Mouse (Mus musculus): ENCODE measurements around the gene Piwil4. TPM values are rescaled to one million over a fixed set of nuclear protein-coding genes. Genes with fewer than 3 reads are reported as not detected.
"Not testable (repeated sequence)": the region's sequence is repeated elsewhere in the genome, so short reads cannot be mapped to it uniquely, and the experiment has no call there.

The Piwil4 gene
- total RNA-seq, 2 experiments from 2014 or later: not detected

DNA sequence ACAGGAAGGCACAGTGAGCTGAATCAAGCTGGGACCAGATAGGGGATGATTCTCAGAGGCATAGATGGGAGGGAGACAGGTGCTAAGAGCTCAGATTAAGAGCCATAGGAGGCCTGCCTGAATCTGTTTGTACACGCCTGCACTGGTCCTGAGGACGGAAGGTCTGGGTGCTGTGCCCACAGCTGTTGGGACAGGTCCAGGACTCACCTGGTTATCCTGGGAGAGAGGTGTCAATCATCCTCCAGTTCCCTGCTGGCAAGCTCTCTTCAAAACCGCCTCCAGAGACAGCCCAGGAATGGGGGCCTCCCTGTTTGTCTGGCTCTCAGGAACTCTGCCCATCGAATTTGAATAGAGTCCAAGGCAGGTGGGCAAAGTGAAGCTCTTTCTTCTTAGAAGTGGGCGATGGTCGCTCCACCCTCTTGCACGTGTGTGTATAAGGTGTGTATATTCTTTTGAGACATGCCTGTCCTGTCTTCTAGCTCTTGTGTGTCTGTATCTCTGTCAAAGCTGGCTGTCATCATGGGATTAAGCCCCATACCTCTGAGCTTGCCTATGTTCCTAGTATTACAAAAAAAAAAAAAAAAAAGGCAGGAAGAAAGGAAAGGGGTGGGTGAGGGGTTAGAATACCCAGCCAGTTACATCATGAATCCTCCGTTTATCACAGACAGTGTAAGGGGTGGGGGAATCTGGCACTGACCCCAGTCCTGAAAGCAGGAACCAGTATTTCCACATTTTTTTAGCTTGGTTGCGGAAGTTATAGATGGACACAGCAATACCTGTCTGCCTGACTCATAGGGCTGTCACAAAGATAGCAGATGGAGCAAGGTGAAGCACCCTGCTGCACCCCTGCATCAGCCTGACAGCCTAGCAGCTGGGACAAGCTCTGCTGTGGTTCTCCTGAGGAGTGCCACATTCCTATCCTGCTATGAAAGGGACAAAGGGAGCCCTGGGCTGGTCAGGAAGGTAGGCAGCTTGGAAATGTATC lies 64.5 kb downstream of the Piwil4 start:
- ATAC-seq (replicated peaks; ENCODE audit: low FRiP score, poor library complexity, severe bottlenecking): no peak

DNA sequence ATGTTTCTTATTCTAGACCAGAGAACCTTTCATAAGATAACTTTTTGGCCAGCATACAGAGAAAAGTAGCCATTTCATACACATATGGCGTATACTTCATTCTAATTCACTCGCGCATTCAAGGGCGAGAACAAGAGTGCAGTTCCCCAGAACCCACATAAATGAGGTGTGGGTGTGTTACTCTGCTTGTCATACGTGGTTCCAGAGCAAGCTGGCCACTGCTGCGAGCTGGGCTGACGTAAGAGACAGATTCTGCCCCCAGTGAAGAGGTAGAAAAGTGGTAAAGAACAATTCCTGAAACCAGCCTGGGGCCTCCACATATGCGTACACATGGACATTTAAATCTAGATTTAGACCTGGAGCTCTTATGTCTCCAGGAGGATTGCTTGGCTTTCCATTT lies 66.0 kb downstream of the Piwil4 start:
- no peak for ATAC-seq (replicated peaks; ENCODE audit: low FRiP score, poor library complexity, severe bottlenecking)

DNA sequence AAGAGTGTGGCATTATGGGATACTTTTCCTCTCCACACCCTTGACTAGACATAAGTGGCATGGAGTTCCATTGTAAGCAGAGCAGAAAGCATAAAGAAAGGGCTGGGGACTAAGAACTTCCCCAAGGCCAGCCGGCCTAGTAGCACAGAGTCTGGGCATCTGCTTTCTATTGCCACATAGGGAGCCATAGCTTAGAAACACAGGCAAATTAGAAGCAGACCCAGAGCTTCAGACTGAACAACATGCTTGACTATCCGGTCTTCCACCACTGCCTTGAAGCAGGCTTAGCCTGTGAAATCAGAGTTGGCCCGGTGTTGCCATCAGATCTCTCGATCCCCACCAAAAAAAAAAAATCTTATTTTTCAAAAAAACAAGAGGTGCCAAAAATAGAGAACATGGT lies 67.4 kb downstream of the Piwil4 start:
- no peak for ATAC-seq (replicated peaks; ENCODE audit: low FRiP score, poor library complexity, severe bottlenecking)

DNA sequence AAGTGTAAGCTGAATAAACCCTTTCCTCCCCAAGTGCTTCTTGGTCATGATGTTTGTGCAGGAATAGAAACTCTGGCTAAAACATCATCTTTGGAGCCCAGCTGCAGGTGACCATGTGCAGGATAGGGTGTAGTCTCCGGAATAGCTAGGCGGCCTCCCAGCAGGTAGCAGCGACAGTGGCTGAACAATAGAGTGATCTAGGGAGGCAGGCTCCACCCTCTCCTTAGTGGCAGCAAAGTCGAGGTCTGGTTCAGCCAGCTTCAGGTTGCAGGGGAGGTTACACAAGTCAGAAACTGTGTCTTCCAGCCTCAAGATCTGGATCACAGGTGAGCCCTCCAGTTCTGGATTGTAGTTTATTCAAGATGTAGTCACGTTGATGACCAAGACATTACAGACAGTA lies 68.6 kb downstream of the Piwil4 start:
- not testable (repeated sequence) for ATAC-seq (replicated peaks; ENCODE audit: low FRiP score, poor library complexity, severe bottlenecking)

DNA sequence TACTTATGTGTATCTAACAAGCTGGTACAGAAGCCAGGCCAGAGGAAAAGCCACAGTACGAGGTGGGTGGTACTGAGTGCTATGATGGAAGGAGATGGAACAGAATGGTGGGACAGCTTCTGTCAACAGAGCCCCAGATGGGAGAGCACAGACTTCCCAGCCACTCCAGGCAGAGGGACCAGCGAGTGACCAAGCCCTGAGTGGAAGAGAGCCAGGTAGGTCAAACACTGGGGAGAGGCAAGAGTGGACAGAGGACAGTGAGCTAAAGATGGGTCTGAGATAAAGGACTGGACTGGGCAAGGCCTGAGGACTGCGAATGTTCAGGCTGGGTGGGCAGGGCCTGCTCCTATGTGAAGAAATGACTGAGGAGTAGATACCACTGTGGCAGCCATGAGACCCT lies 72.2 kb downstream of the Piwil4 start:
- no peak for ATAC-seq (replicated peaks; ENCODE audit: low FRiP score, poor library complexity, severe bottlenecking)

DNA sequence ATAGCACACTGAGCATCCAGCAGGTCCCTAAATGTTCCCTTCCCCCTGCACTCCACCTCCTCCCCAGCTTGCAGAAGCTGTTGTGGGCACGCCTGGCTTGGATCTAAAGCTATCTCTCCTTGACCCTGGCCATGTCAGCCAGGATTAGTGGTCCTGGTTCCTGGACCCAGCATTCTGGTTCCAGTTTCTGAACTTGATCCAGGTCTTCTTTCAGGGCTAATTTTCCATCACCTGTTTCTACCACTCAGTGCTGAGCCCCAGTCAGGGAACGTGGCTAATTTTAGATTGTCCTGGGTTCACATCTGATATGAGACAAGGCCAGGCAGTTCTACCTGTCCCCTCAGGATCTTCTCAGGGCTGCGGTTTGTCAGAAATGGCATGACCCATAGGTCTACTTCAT lies 74.5 kb downstream of the Piwil4 start:
- no peak for ATAC-seq (replicated peaks; ENCODE audit: low FRiP score, poor library complexity, severe bottlenecking)

DNA sequence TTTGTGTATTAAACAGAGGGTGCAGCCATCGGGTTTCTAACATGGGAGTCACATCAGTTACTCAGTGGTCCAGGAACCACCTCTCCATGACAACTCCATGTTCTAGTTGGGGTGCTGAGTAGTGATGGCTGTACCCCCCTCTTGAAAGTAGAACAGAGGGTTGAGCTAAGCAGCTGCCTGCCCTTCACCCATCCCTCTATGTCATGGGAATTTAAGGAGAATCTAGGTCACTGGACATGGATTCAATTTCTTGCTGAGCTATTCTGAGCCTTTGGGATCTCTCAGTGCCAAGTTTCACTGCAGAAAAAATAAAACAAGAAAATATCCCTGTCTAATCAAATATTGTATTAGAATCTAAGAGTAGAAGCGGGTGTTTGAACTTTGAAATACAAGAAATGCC lies 76.9 kb downstream of the Piwil4 start:
- no peak for ATAC-seq (replicated peaks; ENCODE audit: low FRiP score, poor library complexity, severe bottlenecking)

DNA sequence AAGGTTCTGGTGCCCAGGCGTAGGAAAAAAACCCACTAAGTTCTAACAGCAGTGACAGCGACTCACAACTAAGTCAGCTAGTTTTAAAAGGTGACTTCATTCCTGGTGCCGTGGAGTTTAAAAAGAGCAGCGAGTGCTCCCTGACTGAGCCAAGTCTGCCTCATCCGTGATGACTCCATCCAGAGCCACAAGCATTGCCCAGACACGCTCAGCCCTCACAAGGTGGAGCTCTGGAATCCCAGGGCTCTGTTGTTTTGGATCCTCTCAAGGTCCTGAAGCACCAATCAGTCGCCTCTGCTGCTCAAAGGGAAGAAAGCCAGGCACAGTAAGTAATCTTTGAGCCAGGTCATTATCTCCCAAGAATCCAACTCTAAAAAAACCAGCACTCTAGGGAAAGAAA lies 77.7 kb downstream of the Piwil4 start:
- no peak for ATAC-seq (replicated peaks; ENCODE audit: low FRiP score, poor library complexity, severe bottlenecking)

DNA sequence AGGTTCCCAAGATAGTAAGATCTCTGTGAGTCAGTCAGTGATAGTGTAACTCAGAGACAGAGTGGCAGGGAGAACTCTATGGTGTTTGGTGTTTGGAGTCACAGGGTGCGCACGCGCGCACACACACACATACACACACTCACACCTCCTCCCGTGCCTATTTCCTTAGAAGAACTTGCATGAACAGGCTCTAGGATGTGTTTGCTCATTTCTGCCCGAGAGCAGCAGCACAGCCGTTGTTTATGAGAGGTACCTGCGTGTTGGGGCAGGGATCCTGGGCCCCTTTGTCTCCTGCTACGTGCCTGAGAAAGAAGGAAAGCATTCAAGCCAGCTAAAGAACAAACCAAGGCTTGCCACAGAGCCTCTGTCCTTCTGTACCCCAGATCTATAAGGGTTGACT lies 78.4 kb downstream of the Piwil4 start:
- ATAC-seq (replicated peaks; ENCODE audit: low FRiP score, poor library complexity, severe bottlenecking): no peak

DNA sequence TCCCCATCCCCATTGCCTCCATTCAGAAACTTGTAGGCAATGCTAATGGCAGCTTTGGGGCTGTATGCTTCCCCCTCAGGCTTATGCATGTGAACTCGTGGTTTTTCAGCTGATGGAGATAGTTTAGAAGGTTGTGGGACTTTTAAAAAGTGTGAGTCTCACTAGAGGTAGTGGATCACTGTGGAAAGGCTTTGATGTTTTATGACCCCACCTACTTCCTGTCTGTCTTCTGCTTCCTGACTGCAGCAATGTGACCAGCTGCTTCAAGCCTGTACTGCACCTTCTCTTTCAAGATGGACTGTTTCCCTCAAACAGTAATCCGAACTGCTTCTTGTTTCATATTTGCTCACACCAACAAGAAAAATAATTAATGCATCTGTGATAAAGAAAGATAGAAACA lies 82.6 kb downstream of the Piwil4 start:
- ATAC-seq (replicated peaks; ENCODE audit: low FRiP score, poor library complexity, severe bottlenecking): no peak

DNA sequence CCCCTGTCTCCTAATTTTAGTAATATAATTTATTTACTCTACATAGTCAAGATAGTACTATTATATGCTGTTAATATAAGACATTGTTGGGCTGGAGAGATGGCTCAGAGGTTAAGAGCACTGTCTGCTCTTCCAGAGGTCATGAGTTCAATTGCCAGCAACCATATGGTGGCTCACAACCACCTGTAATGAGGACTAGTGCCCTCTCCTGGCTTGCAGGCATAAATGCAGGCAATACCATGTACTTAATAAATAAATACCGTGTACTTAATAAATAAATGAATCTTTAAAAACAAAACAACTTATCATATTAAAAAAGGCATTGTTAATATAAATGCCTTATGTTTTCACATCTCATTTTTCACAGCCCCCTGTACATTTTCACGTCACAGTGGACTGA lies 86.5 kb downstream of the Piwil4 start:
- no peak for ATAC-seq (replicated peaks; ENCODE audit: low FRiP score, poor library complexity, severe bottlenecking)

DNA sequence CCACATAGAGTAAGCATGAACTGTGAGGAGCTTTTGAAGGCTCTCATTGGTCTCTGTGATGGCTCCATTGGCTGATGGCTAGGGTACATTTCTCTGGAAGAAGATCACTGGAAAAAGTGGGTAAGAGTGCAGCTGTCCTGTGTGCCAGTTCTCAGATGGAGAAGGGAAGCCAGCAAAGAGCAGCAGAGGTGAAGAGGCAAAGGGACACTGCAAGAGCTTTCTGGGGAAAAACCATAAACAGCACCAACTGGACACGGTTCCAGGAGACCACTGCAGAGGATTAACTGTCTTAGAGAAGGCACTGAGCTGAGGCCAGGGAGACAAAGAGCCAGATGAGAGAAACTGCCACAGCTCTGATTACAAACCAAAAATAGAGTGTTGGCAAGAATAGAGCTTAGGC lies 87.8 kb downstream of the Piwil4 start:
- ATAC-seq (replicated peaks; ENCODE audit: low FRiP score, poor library complexity, severe bottlenecking): no peak

DNA sequence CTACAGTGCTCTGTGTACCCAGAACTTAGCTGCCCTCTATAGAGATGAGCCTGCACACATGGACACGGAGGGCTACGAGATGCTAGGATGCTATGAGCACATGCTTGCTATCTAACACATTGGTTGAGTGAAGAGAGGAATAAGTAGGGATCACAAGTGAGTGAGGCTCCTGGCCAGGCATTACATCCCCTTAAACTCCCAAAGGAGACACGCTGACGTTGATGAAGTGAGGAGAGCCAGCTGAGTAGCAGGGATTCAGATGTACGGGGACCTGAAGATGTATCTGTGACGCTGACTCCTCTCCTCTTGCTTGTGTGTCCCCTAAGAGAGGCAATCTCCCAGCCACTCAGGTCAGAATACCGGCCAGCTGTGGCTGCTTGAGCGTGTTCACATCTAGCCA lies 92.7 kb downstream of the Piwil4 start:
- ATAC-seq (replicated peaks; ENCODE audit: low FRiP score, poor library complexity, severe bottlenecking): no peak

DNA sequence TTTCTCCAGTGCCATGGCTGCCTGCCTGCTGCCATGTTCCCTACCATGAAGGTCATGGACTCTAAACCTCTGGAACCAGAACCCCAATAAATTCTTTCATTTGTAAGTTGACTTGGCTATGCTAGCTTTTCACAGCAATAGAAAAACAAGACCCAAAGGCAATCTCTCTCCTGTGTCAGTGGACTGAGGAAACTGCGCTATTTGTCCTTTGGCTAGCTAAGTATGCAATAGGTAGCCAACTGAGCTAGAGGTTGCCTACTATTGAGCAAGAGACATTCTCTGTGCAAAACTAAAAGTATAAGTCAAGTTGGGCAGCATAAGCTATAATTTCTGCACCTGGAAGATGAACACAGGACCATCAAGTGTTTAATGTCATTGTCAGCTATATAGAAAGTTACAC lies 93.9 kb downstream of the Piwil4 start:
- no peak for ATAC-seq (replicated peaks; ENCODE audit: low FRiP score, poor library complexity, severe bottlenecking)

Other genes starting within 250 kb of the Piwil4 start
- gene Kdm4d, start 240.3 kb downstream of the Piwil4 start, total RNA-seq (2015; ENCODE audit: low replicate concordance): not detected in 2 replicates
- 0.13 TPM in 1 of 2 replicates, not detected in the other for gene Kdm4d, start 240.3 kb downstream of the Piwil4 start, total RNA-seq (2017; ENCODE audit: low replicate concordance)
- gene Cwc15, start 240.1 kb downstream of the Piwil4 start, total RNA-seq (2015; ENCODE audit: low replicate concordance): 77.8 and 93.1 TPM in 2 replicates
- gene Cwc15, start 240.1 kb downstream of the Piwil4 start, total RNA-seq (2017; ENCODE audit: low replicate concordance): 81.4 and 94.3 TPM in 2 replicates
- not detected in 2 replicates for gene Amotl1, start 95.7 kb downstream of the Piwil4 start, total RNA-seq (2015; ENCODE audit: low replicate concordance)
- gene Amotl1, start 95.7 kb downstream of the Piwil4 start, total RNA-seq (2017; ENCODE audit: low replicate concordance): 0.13 and 0.53 TPM in 2 replicates
- gene Fut4, start 11.7 kb upstream of the Piwil4 start, total RNA-seq (2015; ENCODE audit: low replicate concordance): 2.9 TPM in 1 of 2 replicates, not detected in the other
- 0.90 and 3.2 TPM in 2 replicates for gene Fut4, start 11.7 kb upstream of the Piwil4 start, total RNA-seq (2017; ENCODE audit: low replicate concordance)
- gene 1700012B09Rik, start 30.3 kb upstream of the Piwil4 start, total RNA-seq (2015; ENCODE audit: low replicate concordance): not detected in 2 replicates
- not detected in 2 replicates for gene 1700012B09Rik, start 30.3 kb upstream of the Piwil4 start, total RNA-seq (2017; ENCODE audit: low replicate concordance)
- 10.9 and 20.5 TPM in 2 replicates for gene Mre11a, start 43.9 kb upstream of the Piwil4 start, total RNA-seq (2015; ENCODE audit: low replicate concordance)
- gene Mre11a, start 43.9 kb upstream of the Piwil4 start, total RNA-seq (2017; ENCODE audit: low replicate concordance): 27.0 and 38.1 TPM in 2 replicates
- gene Ankrd49, start 44.1 kb upstream of the Piwil4 start, total RNA-seq (2015; ENCODE audit: low replicate concordance): 16.6 and 28.1 TPM in 2 replicates
- 12.5 and 23.3 TPM in 2 replicates for gene Ankrd49, start 44.1 kb upstream of the Piwil4 start, total RNA-seq (2017; ENCODE audit: low replicate concordance)
- not detected in 2 replicates for gene Gpr83, start 119.5 kb upstream of the Piwil4 start, total RNA-seq (2015; ENCODE audit: low replicate concordance)
- gene Gpr83, start 119.5 kb upstream of the Piwil4 start, total RNA-seq (2017; ENCODE audit: low replicate concordance): 0.64 TPM in 1 of 2 replicates, not detected in the other
- 2.5 TPM in 1 of 2 replicates, not detected in the other for gene Izumo1r, start 163.2 kb upstream of the Piwil4 start, total RNA-seq (2015; ENCODE audit: low replicate concordance)
- gene Izumo1r, start 163.2 kb upstream of the Piwil4 start, total RNA-seq (2017; ENCODE audit: low replicate concordance): 7.1 TPM in 1 of 2 replicates, not detected in the other

Data from erythroid progenitor cell, adult 5-6 weeks (primary cell).